Mouse (Mus musculus) induced T-regulatory cell, adult 2 months (primary cell): ENCODE measurements around the gene Ddx6.

Experiments used
- DNase-seq: peaks from one replicate; pipeline ENCODE4 v3.0.0-alpha.2; 2012; ENCODE audit warnings: low read depth

Ddx6 gene

DNA sequence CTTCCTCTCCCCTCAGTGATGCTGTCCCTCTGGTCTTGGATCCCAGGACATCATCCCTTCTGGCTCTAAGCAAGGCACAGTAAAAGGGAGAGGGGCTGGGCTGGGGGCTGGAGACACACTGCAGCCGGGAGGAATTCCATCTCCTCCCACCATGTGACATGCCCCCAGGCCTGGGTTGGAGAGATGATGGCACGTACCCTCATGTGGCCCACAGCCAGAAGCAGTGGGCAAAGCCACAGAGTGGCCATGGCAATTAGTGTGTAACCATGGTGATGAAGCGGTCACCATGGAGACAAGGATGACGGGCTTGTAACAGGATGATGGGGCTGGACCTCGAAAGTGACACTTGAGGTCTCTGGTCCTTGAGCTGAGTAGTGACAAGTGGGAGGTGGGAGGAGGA, 81.9 kb downstream of the Ddx6 start:
- no peak for DNase-seq

DNA sequence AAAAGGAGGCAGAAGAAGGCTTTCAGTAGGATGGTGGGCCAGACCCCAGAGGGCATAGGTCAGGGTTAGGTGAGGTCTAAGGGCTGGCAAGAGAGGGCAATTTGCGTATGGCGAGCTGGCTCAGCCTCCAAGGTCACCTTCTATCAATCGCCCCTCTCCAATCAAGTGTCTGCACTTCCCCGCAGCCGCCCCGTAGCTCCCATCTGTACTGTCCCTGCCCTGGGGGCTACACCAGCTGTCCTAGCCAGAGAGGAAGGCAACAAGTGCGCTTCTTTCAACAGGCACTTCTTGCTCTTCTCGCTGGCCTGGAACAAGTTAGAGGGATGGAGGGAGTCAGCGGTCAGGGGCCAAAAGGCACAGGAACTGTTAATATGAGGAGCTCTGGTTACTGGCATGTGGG, 83.3 kb downstream of the Ddx6 start:
- DNase-seq: no peak
